Mouse (Mus musculus) hindlimb bud, embryonic 11.5 days (tissue): ENCODE measurements at regions not wholly inside any gene's neighbourhood (a gene's known extent, or its start where the extent isn't known, plus 50 kb on each side); places are given as distances from the start of the nearest gene placed in this dataset.
"Not testable (repeated sequence)": the region's sequence is repeated elsewhere in the genome, so short reads cannot be mapped to it uniquely, and the experiment has no call there.

Source experiments
- DNase-seq: peaks from one replicate; pipeline ENCODE4 v3.0.0-alpha.2; 2012; ENCODE audit warnings: low read depth, low spot score; ENCODE audit errors: extremely low spot score

- no peak for DNase-seq
Measured at GRCm38 (mm10) chr15:5607533-5607932, 363.5 kb upstream of the Ptger4 start.

- no peak for DNase-seq
Measured at GRCm38 (mm10) chr15:5623021-5623420, 379.0 kb upstream of the Ptger4 start.

DNA sequence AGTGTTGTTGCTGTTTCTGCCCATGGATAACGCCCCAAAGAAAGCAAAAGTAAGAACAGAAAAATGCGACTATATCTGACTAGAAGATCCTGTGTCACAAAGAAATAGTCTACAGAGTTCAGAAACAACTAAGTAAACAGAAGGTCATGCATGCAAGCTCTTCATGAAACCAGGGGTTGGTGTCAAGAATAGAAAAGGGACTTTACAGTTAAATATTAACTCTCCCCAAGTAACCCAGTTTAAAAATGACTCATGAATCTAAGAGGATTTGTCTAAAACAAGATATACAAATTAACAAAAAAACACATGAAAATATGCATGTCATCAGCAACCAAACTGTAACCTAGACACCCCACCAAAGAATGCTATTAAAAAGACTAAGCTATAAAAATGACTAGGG lies 381.4 kb upstream of the Ptger4 start:
- no peak for DNase-seq

GRCm38 (mm10) chr15:5646673-5647072 lies 402.7 kb upstream of the Ptger4 start:
- no peak for DNase-seq

GRCm38 (mm10) chr15:5658796-5659195 lies 414.8 kb upstream of the Ptger4 start:
- DNase-seq, result no peak

GRCm38 (mm10) chr15:5660819-5661218 lies 416.8 kb upstream of the Ptger4 start:
- DNase-seq, result no peak

DNA sequence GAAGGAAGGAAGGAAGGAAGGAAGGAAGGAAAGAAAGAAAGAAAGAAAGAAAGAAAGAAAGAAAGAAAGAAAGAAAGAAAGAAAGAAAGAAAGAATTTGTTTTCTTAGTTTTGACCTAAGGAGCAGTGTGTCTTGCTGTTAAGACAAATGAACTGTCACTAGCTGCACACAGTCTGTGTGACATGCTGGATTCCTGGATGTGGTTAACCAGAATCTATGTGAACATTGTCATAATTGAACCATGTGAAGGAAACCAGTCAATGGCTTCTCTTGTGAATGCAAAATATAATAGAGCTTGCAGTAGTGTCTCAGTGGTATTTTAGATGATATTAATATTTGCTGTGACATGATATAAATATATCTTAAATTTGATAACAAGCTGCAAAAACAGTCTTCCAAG lies 427.8 kb upstream of the Ptger4 start:
- DNase-seq, result no peak

DNA sequence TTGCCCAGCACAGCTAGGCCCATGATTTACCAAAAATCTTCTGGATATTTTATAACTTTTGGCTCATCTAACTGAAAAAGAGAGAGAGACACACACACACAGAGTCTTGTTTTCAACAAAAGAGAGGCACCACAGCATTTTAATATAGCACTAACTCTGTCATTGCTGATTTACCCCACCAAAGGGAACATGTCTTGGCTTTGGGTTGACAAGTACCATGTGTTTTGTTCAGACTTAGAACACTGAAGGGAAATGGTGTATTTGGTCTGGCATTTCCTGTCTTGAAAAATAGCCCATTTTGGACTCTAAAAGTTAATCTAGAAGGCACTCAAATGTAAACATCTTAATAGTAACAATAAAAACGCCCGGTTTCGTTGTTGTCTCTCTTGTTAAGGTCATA lies 432.7 kb upstream of the Ptger4 start:
- DNase-seq, result no peak

- DNase-seq, result no peak
Measured at GRCm38 (mm10) chr15:5693810-5694209, 449.8 kb upstream of the Ptger4 start.

- DNase-seq, result no peak
Measured at GRCm38 (mm10) chr15:5695015-5695414, 451.0 kb upstream of the Ptger4 start.

DNA sequence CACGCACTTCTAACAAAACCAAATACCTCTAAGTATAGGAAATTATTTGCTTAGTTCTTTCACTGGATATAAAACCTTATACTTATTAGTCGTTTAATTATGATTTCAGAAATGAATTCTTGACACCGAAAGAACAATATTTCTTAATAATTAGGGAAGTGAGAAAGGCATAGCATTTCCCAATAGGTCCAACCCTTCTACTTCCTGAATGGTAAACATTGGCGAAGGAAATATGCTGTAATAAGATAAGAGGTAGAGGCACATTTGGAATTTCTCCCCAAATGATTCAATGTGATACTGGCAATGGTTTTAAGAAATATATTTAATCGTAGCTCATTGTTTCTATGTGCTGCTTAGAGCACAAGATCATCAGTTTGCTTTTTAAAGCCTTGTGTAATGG lies 464.5 kb upstream of the Ptger4 start:
- no peak for DNase-seq

GRCm38 (mm10) chr15:5740658-5741057 lies 496.7 kb upstream of the Ptger4 start:
- no peak for DNase-seq

GRCm38 (mm10) chr15:5743893-5744292 lies 499.9 kb upstream of the Ptger4 start:
- DNase-seq, result no peak

GRCm38 (mm10) chr15:5758690-5759089 lies 514.7 kb upstream of the Ptger4 start:
- no peak for DNase-seq

GRCm38 (mm10) chr15:5762216-5762615 lies 518.2 kb upstream of the Ptger4 start:
- DNase-seq, result no peak

DNA sequence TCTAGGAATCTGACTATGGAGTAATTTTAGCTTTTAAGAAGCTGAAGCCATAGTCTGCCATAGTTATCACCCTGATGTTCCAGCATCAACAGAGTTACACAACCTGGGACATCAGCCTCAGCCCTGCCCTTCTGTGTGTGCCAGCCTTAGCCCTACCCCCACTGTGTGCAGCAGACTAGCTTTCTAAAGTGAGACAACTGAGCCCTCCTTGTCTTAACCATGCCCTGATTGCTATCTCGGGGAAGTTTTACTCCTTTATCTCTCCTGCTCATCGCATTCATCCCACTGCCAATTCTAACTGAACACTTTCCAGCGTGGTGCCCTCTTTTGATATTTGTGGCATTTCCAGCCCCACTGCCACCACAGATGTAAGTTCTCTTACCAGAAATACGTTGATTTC lies 522.5 kb upstream of the Dab2 start:
- no peak for DNase-seq

DNA sequence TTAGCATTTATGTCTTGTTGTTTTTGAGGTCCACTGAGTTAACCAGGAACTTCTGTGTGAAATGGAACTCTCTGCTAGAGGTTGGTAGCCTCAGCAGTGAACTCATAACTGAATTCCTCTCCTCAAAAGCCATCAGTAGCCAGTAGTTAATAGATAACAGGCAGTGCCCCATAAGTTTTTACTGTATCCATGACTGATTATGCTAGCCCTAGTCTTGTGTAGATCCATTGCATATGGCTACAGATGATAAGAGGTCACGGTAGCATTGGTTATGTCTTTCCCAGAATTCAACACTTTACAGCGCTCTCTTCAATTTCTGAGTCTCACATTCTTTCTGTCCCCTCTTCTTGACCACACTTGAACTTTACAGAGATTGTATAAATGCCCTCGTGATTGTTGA lies 499.7 kb upstream of the Dab2 start:
- no peak for DNase-seq

DNA sequence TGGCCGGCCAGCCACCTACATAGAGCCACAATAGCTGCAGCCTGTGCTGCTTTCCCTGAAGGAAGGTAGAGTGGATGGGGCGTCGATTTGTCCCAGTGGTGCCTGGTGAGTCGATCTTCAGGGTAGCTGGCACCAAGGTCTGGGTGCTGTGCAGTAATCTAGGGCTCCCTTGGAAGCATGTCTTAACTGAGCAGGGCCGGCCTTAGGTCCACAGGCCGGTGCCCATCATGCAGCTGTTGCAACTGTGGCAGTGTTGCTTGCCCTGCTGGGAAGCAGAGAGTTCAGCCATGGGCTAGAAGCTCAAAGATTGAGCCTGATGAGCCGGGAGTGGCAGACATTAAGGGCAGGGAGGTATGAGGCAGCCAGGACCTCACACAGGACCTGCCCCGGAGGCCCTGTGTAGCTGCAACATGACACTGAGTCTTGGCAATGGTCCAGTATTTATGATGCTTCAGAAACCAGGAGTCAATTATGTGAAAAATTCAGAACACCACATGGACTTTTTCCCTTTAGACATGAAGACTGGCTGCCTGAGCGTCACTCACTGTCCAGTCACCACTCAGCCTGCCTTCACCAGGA lies 488.3 kb upstream of the Dab2 start:
- DNase-seq, result no peak

DNA sequence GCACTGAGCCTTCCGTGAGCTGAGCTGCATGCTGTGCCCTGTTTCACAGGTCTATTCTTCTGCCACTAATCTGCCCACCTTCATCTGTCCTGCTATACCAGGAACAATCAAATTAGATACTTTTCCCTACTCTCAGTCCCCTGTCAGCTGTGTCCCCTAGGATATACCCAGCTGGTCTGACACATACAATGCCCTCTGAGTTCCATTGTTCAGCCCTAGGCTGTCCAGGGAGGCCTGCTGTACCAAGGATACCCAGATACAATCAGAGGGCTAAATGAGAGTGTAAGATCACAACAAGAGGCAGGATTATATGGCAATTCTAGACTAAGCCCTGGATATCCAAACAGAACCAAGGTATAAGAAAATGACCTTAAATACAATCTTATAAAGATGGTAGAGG lies 487.6 kb upstream of the Dab2 start:
- no peak for DNase-seq

- no peak for DNase-seq
Measured at GRCm38 (mm10) chr15:5817901-5818576, 481.5 kb upstream of the Dab2 start.

DNA sequence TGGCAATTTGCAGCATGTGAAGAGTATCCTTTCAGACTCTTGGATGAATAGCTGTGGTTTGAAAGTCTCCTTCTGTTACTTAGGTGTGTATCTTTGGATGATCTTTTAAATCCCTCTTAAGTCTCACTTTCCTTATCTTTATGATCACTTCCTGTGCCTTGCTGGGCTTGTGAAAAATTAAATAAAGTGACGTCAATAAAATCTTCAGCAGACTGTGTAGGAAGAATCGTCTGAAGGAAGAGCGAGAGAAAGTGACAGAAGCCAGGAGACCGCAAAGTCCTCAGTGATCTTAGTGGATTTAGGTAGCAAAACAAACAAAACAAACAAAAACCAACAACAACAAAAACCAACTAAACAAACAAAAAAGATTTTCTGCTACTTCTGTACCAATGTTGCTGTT lies 459.6 kb upstream of the Dab2 start:
- DNase-seq, result no peak

DNA sequence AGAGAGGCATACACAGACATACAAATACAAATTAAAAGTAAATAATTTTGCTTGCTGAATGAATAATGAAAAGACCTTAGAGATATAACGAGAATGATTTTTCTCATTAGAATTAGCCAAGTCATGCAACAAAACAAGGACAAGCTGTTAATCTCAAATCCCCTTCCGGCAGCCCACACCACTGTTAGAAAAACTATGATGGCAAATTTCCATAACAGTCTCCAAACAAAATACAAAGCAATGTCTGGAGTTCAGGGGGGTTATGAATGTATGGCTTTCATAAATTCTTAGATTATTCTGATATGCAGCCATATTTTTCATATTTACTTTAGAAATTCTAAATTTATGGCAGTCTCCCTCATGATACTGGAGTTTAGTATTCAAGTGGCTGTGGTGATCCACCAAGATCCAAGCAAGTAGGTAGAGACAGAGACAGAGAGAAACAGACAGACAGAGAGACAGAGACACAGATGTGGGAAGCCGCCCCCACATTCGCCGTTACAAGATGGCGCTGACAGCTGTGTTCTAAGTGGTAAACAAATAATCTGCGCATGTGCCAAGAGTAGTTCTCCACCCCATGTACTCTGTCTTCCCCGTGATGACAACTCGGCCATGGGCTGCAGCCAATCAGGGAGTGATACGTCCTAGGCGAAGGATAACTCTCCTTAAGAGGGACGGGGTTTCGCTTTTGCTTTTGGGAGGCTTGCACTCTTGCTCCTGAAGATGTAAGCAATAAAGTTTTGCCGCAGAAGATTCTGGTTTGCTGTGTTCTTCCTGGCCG lies 458.0 kb upstream of the Dab2 start:
- not testable (repeated sequence) for DNase-seq
